Mouse (Mus musculus) midbrain, embryonic 13.5 days (tissue): ENCODE measurements around the gene Cmah. TPM values are rescaled to one million over a fixed set of nuclear protein-coding genes. Genes with fewer than 3 reads are reported as not detected.
"Not testable (repeated sequence)": the region's sequence is repeated elsewhere in the genome, so short reads cannot be mapped to it uniquely, and the experiment has no call there.

Source experiments
- ATAC-seq: fragments of 200-750 bp; cut with Nextera tagmentation; 2 replicates; pipeline ENCODE4 v1.8.0; 2017; ENCODE audit warnings: mild to moderate bottlenecking, moderate TSS enrichment, moderate library complexity
- H3K27ac ChIP-seq: fragments of 300-500 bp; sonication (generic); 2 replicates; pipeline ENCODE4 v1.5.1; 2015; ENCODE audit warnings: inconsistent platforms, mild to moderate bottlenecking, moderate library complexity
- H3K27me3 ChIP-seq: fragments of 300-500 bp; sonication (generic); 2 replicates; pipeline ENCODE4 v1.6.1; 2015; ENCODE audit warnings: mild to moderate bottlenecking, inconsistent platforms
- H3K36me3 ChIP-seq: fragments of 300-500 bp; sonication (generic); 2 replicates; pipeline ENCODE4 v1.6.1; 2015; ENCODE audit warnings: mild to moderate bottlenecking, inconsistent platforms
- H3K4me1 ChIP-seq: fragments of 300-500 bp; sonication (generic); replicated peaks from 2 replicates; pipeline ENCODE4 v1.6.1; 2015; ENCODE audit warnings: inconsistent platforms
- H3K4me2 ChIP-seq: fragments of 300-500 bp; sonication (generic); replicated peaks from 2 replicates; pipeline ENCODE4 v1.6.1; 2015; ENCODE audit warnings: moderate library complexity, mild to moderate bottlenecking, inconsistent platforms
- H3K4me3 ChIP-seq: fragments of 300-500 bp; sonication (generic); replicated peaks from 2 replicates; pipeline ENCODE4 v1.5.1; 2015; ENCODE audit warnings: mild to moderate bottlenecking, inconsistent platforms
- H3K9ac ChIP-seq: fragments of 300-500 bp; sonication (generic); replicated peaks from 2 replicates; pipeline ENCODE4 v1.6.1; 2015; ENCODE audit warnings: mild to moderate bottlenecking, inconsistent platforms
- H3K9me3 ChIP-seq: fragments of 300-500 bp; sonication (generic); 2 replicates; pipeline ENCODE4 v1.6.1; 2016; ENCODE audit warnings: mild to moderate bottlenecking, inconsistent platforms
- WGBS: fragments of 180-500 bp; shearing (Covaris S2); methylation state at CpG from one replicate; pipeline ENCODE4 v1.1.7; 2015; 5-methylcytosine and 5-hydroxymethylcytosine counted together
- polyA plus RNA-seq: library from polyadenylated mRNA; unstranded; fragments of >200 nt; fragmentation: Nextera tagmentation; extraction: Ambion mirVana; gene quantifications from 2 replicates; pipeline ENCODE4 v1.2.1, GENCODE M21; 2015

Gene Cmah
- polyA plus RNA-seq, 1 experiment from 2014 or later = 0.23 TPM

GRCm38 (mm10) chr13:24354751-24355150, 27.5 kb downstream of the Cmah start:
- H3K4me3 ChIP-seq = no peak overlapping the region
- H3K9ac ChIP-seq = no peak overlapping the region
- no peaks in the 10 kb centered on the region for H3K4me1 ChIP-seq
- 87% methylated on average over 5 of the region's 5 CpGs for WGBS
- no peaks in the 10 kb centered on the region for H3K27me3 ChIP-seq
- H3K27ac ChIP-seq = no peak overlapping the region
- H3K9me3 ChIP-seq = no peaks in the 10 kb centered on the region
- no peak overlapping the region for H3K4me2 ChIP-seq
- H3K36me3 ChIP-seq = no peaks in the 10 kb centered on the region
- ATAC-seq = no peak

DNA sequence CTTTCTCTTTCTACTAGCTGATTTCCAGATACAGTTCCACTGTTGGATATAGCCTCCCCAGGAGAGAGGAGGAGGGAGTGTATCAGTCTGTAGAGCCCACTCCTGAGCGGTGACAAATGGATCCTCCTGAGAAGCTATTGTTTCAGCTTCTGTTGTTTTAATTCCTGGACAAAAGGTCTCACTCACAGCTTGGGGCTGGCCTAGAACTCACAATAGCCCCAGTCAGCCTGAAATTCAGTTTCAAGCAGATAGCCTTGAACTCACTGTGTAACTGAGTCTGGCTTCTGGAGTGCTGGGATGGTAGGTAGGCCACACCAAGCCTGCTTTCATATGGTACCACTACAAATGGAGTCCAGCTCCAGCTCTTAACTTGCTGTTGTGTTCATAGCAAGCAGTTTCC, 32.0 kb downstream of the Cmah start:
- H3K9me3 ChIP-seq = no peaks in the 10 kb centered on the region
- H3K27ac ChIP-seq = no peak overlapping the region
- 25% methylated on average over 1 of the region's 1 CpGs for WGBS
- ATAC-seq = no peak
- no peaks in the 10 kb centered on the region for H3K27me3 ChIP-seq
- H3K4me3 ChIP-seq = no peak overlapping the region
- H3K9ac ChIP-seq = no peak overlapping the region
- no peak overlapping the region for H3K4me2 ChIP-seq
- H3K4me1 ChIP-seq = no peaks in the 10 kb centered on the region
- H3K36me3 ChIP-seq = no peaks in the 10 kb centered on the region

DNA sequence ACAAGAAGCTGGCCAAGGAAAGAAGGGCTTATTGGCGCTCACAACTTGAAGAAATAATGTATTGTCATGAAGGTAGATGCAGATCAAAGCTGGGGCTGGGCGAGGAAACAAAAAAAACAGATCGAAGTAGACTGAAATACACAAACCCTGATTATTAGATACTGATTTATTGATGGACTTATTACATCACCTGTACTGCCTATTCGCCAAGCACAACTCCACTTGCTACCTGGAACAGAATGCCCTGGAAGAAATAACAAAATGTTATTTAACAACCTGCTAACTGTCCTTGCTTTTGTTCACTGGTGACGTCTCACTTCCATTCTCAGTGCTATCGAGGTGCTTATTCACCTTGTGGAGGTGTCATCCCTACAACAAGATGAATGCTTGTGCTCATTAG, 38.0 kb downstream of the Cmah start:
- no peaks in the 10 kb centered on the region for H3K36me3 ChIP-seq
- 92% methylated on average over 6 of the region's 6 CpGs for WGBS
- H3K4me1 ChIP-seq = no peaks in the 10 kb centered on the region
- H3K27me3 ChIP-seq = no peaks in the 10 kb centered on the region
- no peak overlapping the region for H3K27ac ChIP-seq
- H3K4me2 ChIP-seq = no peak overlapping the region
- no peak overlapping the region for H3K4me3 ChIP-seq
- no peaks in the 10 kb centered on the region for H3K9me3 ChIP-seq
- no peak for ATAC-seq
- H3K9ac ChIP-seq = no peak overlapping the region

GRCm38 (mm10) chr13:24372893-24373599, 45.8 kb downstream of the Cmah start:
- Histone ChIP-seq H3K36me3 (no peaks in the 10 kb centered on the region), H3K27ac (no peak overlapping the region), H3K27me3 (no peaks in the 10 kb centered on the region), H3K4me1 (no peaks in the 10 kb centered on the region), H3K9ac (no peak overlapping the region), H3K9me3 (no peaks in the 10 kb centered on the region), H3K4me3 (no peak overlapping the region), H3K4me2 (no peak overlapping the region)
- WGBS = 88% methylated on average over 7 of the region's 7 CpGs
- no peak for ATAC-seq

- not testable (repeated sequence) for H3K27me3 ChIP-seq, H3K27ac ChIP-seq, H3K9me3 ChIP-seq, ATAC-seq, H3K36me3 ChIP-seq, H3K9ac ChIP-seq, H3K4me1 ChIP-seq, H3K4me2 ChIP-seq, H3K4me3 ChIP-seq
- 81% methylated on average over 6 of the region's 6 CpGs for WGBS
These were observed 47.4 kb downstream of the Cmah start for GRCm38 (mm10) chr13:24374606-24375005.

- no peaks in the 10 kb centered on the region for H3K4me1 ChIP-seq
- no peaks in the 10 kb centered on the region for H3K27me3 ChIP-seq
- ATAC-seq = no peak
- 81% methylated on average over 7 of the region's 7 CpGs for WGBS
- no peaks in the 10 kb centered on the region for H3K36me3 ChIP-seq
- H3K27ac ChIP-seq = no peak overlapping the region
- no peak overlapping the region for H3K4me2 ChIP-seq
- H3K9ac ChIP-seq = no peak overlapping the region
- H3K4me3 ChIP-seq = no peak overlapping the region
- no peaks in the 10 kb centered on the region for H3K9me3 ChIP-seq
These were observed 48.4 kb downstream of the Cmah start for GRCm38 (mm10) chr13:24375320-24376203.

DNA sequence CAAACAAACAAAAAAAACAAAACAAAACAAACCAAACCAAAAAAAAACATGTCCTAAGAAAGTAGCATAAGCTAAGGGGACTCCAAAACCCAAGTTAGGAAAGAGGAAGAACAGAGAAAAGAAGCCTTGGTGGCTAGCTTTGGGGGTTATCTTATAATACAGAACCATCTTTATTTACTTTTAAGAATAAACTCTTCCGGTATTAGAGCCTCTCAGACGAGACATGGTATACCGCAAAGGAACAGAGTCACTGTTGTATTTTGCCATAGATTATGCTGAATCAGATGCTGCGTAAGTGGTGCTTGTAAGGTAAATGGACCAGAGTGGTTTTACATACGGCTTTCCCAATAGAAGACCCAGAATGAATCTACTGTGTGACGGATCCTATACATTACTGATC, 53.5 kb downstream of the Cmah start:
- Histone ChIP-seq H3K9me3 (no peaks in the 10 kb centered on the region), H3K4me1 (no peaks in the 10 kb centered on the region), H3K27me3 (no peaks in the 10 kb centered on the region), H3K4me2 (no peak overlapping the region), H3K27ac (no peak overlapping the region), H3K4me3 (no peak overlapping the region), H3K36me3 (no peaks in the 10 kb centered on the region), H3K9ac (no peak overlapping the region)
- ATAC-seq = no peak
- WGBS = 91% methylated on average over 6 of the region's 6 CpGs

DNA sequence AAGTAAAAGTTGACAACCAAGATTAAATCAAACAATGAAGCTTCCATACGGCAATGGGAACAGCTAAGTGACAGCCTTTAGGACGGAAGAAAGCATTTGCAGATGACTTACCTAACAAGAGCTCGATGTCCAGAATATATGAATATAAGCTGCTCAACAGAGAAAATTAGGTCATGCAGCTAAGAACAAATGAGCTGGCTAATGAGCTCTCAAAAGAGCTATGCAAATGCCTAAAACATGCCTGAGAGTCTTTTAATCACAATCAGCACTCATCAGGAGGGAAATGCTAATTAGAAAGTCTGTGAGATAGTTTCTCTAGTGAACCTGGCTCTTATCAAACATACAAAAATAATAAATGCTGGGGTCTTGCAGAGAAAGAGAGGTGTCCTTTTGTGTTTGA, 56.7 kb downstream of the Cmah start:
- Histone ChIP-seq H3K27ac (no peak overlapping the region), H3K4me2 (no peak overlapping the region), H3K27me3 (no peaks in the 10 kb centered on the region), H3K4me3 (no peak overlapping the region), H3K9me3 (no peaks in the 10 kb centered on the region), H3K4me1 (no peaks in the 10 kb centered on the region), H3K9ac (no peak overlapping the region), H3K36me3 (no peaks in the 10 kb centered on the region)
- no peak for ATAC-seq
- WGBS = 53% methylated on average over 3 of the region's 3 CpGs

GRCm38 (mm10) chr13:24391892-24392291, 64.7 kb downstream of the Cmah start:
- H3K4me1 ChIP-seq = no peaks in the 10 kb centered on the region
- H3K9me3 ChIP-seq = no peaks in the 10 kb centered on the region
- no peak overlapping the region for H3K4me2 ChIP-seq
- ATAC-seq = no peak
- no peak overlapping the region for H3K4me3 ChIP-seq
- 90% methylated on average over 5 of the region's 5 CpGs for WGBS
- H3K9ac ChIP-seq = no peak overlapping the region
- no peak overlapping the region for H3K27ac ChIP-seq
- H3K36me3 ChIP-seq = no peaks in the 10 kb centered on the region
- no peaks in the 10 kb centered on the region for H3K27me3 ChIP-seq

- H3K27me3 ChIP-seq = no peaks in the 10 kb centered on the region
- H3K4me2 ChIP-seq = no peak overlapping the region
- 81% methylated on average over 4 of the region's 4 CpGs for WGBS
- H3K9me3 ChIP-seq = no peaks in the 10 kb centered on the region
- no peaks in the 10 kb centered on the region for H3K36me3 ChIP-seq
- H3K4me1 ChIP-seq = no peaks in the 10 kb centered on the region
- no peak overlapping the region for H3K4me3 ChIP-seq
- no peak for ATAC-seq
- no peak overlapping the region for H3K27ac ChIP-seq
- no peak overlapping the region for H3K9ac ChIP-seq
These were observed 65.5 kb downstream of the Cmah start for GRCm38 (mm10) chr13:24392655-24393054.

GRCm38 (mm10) chr13:24393055-24393454, 65.9 kb downstream of the Cmah start:
- ATAC-seq = no peak
- Histone ChIP-seq H3K4me2 (no peak overlapping the region), H3K9ac (no peak overlapping the region), H3K9me3 (no peaks in the 10 kb centered on the region), H3K36me3 (no peaks in the 10 kb centered on the region), H3K27me3 (no peaks in the 10 kb centered on the region), H3K4me1 (no peaks in the 10 kb centered on the region), H3K27ac (no peak overlapping the region), H3K4me3 (no peak overlapping the region)
- WGBS = 59% methylated on average over 4 of the region's 4 CpGs

GRCm38 (mm10) chr13:24395815-24396214, 68.6 kb downstream of the Cmah start:
- WGBS = 93% methylated on average over 4 of the region's 4 CpGs
- ATAC-seq = no peak

More at GRCm38 (mm10) chr13:24395815-24396214, 68.6 kb downstream of the Cmah start:
- Histone ChIP-seq H3K27me3 (no peaks in the 10 kb centered on the region), H3K9me3 (no peaks in the 10 kb centered on the region), H3K27ac (no peak overlapping the region), H3K36me3 (no peaks in the 10 kb centered on the region), H3K4me1 (no peaks in the 10 kb centered on the region), H3K9ac (no peak overlapping the region), H3K4me2 (no peak overlapping the region), H3K4me3 (no peak overlapping the region)
